Mouse (Mus musculus): ENCODE results near the gene Hibadh. TPM values are rescaled to one million over a fixed set of nuclear protein-coding genes. Genes with fewer than 3 reads are reported as not detected.

Gene Hibadh
- polyA plus RNA-seq, 1 experiment: 37.5 TPM

GRCm38 (mm10) chr6:52621731-52622480 lies 18.3 kb downstream of the Hibadh start:
- WGBS: 43% methylated on average over 11 of the region's 11 CpGs

GRCm38 (mm10) chr6:52620090-52620489 lies 20.1 kb downstream of the Hibadh start:
- 59% methylated on average over 2 of the region's 2 CpGs for WGBS

More at GRCm38 (mm10) chr6:52621731-52622480, 18.3 kb downstream of the Hibadh start:
- TF ChIP-seq POLR2A (IDR thresholded peaks at IDR 0.05; ENCODE audit: borderline replicate concordance, extremely low read depth, low read depth, low read length) (no peak), CTCF (IDR thresholded peaks at IDR 0.05; ENCODE audit: insufficient read depth, low read length) (no peak)
- no peak for DNase-seq
- H3K4me1 ChIP-seq (ENCODE audit: control insufficient read depth, insufficient read depth, low read length): peaks cover 4% of the 10 kb centered on the region
- no peak overlapping the region for H3K4me3 ChIP-seq (replicated peaks; ENCODE audit: extremely low read depth, low read depth, low read length)

GRCm38 (mm10) chr6:52609626-52610352 lies 30.4 kb downstream of the Hibadh start:
- Histone ChIP-seq H3K4me3 (replicated peaks; ENCODE audit: extremely low read depth, low read depth, low read length) (no peak overlapping the region), H3K4me1 (ENCODE audit: control insufficient read depth, insufficient read depth, low read length) (peaks cover 5% of the 10 kb centered on the region; the same call in 1 of the 2 replicates)
- TF ChIP-seq CTCF (IDR thresholded peaks at IDR 0.05; ENCODE audit: insufficient read depth, low read length): no peak
- no peak for TF ChIP-seq POLR2A (IDR thresholded peaks at IDR 0.05; ENCODE audit: borderline replicate concordance, extremely low read depth, low read depth, low read length)
- peak; percentile 29 for DNase-seq
- WGBS: 39% methylated on average over 6 of the region's 6 CpGs

More at GRCm38 (mm10) chr6:52620090-52620489, 20.1 kb downstream of the Hibadh start:
- no peak for DNase-seq
- TF ChIP-seq CTCF (IDR thresholded peaks at IDR 0.05; ENCODE audit: insufficient read depth, low read length) (no peak), POLR2A (IDR thresholded peaks at IDR 0.05; ENCODE audit: borderline replicate concordance, extremely low read depth, low read depth, low read length) (no peak)
- Histone ChIP-seq H3K4me3 (replicated peaks; ENCODE audit: extremely low read depth, low read depth, low read length) (no peak overlapping the region), H3K4me1 (ENCODE audit: control insufficient read depth, insufficient read depth, low read length) (peaks cover 4% of the 10 kb centered on the region)

GRCm38 (mm10) chr6:52608121-52608520 lies 32.1 kb downstream of the Hibadh start:
- 86% methylated on average over 4 of the region's 4 CpGs for WGBS
- Histone ChIP-seq H3K4me3 (replicated peaks; ENCODE audit: extremely low read depth, low read depth, low read length) (no peak overlapping the region), H3K4me1 (ENCODE audit: control insufficient read depth, insufficient read depth, low read length) (peaks cover 5% of the 10 kb centered on the region; the same call in 1 of the 2 replicates)
- DNase-seq: no peak
- TF ChIP-seq POLR2A (IDR thresholded peaks at IDR 0.05; ENCODE audit: borderline replicate concordance, extremely low read depth, low read depth, low read length) (no peak), CTCF (IDR thresholded peaks at IDR 0.05; ENCODE audit: insufficient read depth, low read length) (no peak)

GRCm38 (mm10) chr6:52606746-52607347 lies 33.3 kb downstream of the Hibadh start:
- WGBS: 62% methylated on average over 7 of the region's 7 CpGs
- H3K4me1 ChIP-seq (ENCODE audit: control insufficient read depth, insufficient read depth, low read length): peaks cover 5% of the 10 kb centered on the region; the same call in 1 of the 2 replicates
- DNase-seq: no peak
- TF ChIP-seq POLR2A (IDR thresholded peaks at IDR 0.05; ENCODE audit: borderline replicate concordance, extremely low read depth, low read depth, low read length) (no peak), CTCF (IDR thresholded peaks at IDR 0.05; ENCODE audit: insufficient read depth, low read length) (no peak)
- no peak overlapping the region for H3K4me3 ChIP-seq (replicated peaks; ENCODE audit: extremely low read depth, low read depth, low read length)

GRCm38 (mm10) chr6:52601706-52602642 lies 38.2 kb downstream of the Hibadh start:
- TF ChIP-seq CTCF (IDR thresholded peaks at IDR 0.05; ENCODE audit: insufficient read depth, low read length) (no peak), POLR2A (IDR thresholded peaks at IDR 0.05; ENCODE audit: borderline replicate concordance, extremely low read depth, low read depth, low read length) (no peak)
- Histone ChIP-seq H3K4me1 (ENCODE audit: control insufficient read depth, insufficient read depth, low read length) (no peaks in the 10 kb centered on the region), H3K4me3 (replicated peaks; ENCODE audit: extremely low read depth, low read depth, low read length) (no peak overlapping the region)
- no peak for DNase-seq
- 69% methylated on average over 7 of the region's 7 CpGs for WGBS

GRCm38 (mm10) chr6:52601117-52601516 lies 39.1 kb downstream of the Hibadh start:
- Histone ChIP-seq H3K4me3 (replicated peaks; ENCODE audit: extremely low read depth, low read depth, low read length) (no peak overlapping the region), H3K4me1 (ENCODE audit: control insufficient read depth, insufficient read depth, low read length) (no peaks in the 10 kb centered on the region)
- TF ChIP-seq POLR2A (IDR thresholded peaks at IDR 0.05; ENCODE audit: borderline replicate concordance, extremely low read depth, low read depth, low read length) (no peak), CTCF (IDR thresholded peaks at IDR 0.05; ENCODE audit: insufficient read depth, low read length) (peak; percentile 37; the same call in 1 of the 2 replicates)
- DNase-seq: no peak
- WGBS: 31% methylated on average over 4 of the region's 4 CpGs

- 57% methylated on average over 1 of the region's 1 CpGs for WGBS
- no peak for TF ChIP-seq POLR2A (IDR thresholded peaks at IDR 0.05; ENCODE audit: borderline replicate concordance, extremely low read depth, low read depth, low read length)
- TF ChIP-seq CTCF (IDR thresholded peaks at IDR 0.05; ENCODE audit: insufficient read depth, low read length): no peak
- no peak for DNase-seq
- H3K4me3 ChIP-seq (replicated peaks; ENCODE audit: extremely low read depth, low read depth, low read length): no peak overlapping the region
- no peaks in the 10 kb centered on the region for H3K4me1 ChIP-seq (ENCODE audit: control insufficient read depth, insufficient read depth, low read length)
Observed at GRCm38 (mm10) chr6:52594752-52595151, 45.4 kb downstream of the Hibadh start.
